Mouse (Mus musculus) bone marrow, adult 2 months (tissue): Measurements from ENCODE around the gene Pik3cg. TPM values are rescaled to one million over a fixed set of nuclear protein-coding genes. Genes with fewer than 3 reads are reported as not detected.
A peak's percentile ranks its signal among the peaks of the same experiment; 100 is the strongest.

Experiments used
- H3K27ac ChIP-seq: fragments of 200-500 bp; 2 replicates; pipeline ENCODE4 v1.5.1; 2012; ENCODE audit warnings: low read depth, mild to moderate bottlenecking, control low read depth, inconsistent platforms, low read length; ENCODE audit not compliant: control insufficient read depth, poor library complexity, insufficient read depth
- H3K4me1 ChIP-seq: fragments of 200-500 bp; 2 replicates; pipeline ENCODE4 v1.6.1; 2011; ENCODE audit warnings: low read length; ENCODE audit not compliant: control insufficient read depth, insufficient read depth
- H3K4me3 ChIP-seq: fragments of 200-500 bp; replicated peaks from 2 replicates; pipeline ENCODE3; 2011; ENCODE audit warnings: mild to moderate bottlenecking, low read depth, low read length, control low read depth; ENCODE audit not compliant: control insufficient read depth
- CTCF ChIP-seq: fragments of 200-500 bp; IDR thresholded peaks from 2 replicates; pipeline ENCODE4 v1.5.1; 2011; ENCODE audit warnings: low read length, control low read depth; ENCODE audit not compliant: control insufficient read depth, insufficient read depth
- POLR2A ChIP-seq: fragments of 200-500 bp; IDR thresholded peaks from 2 replicates; pipeline ENCODE4 v1.6.1; 2011; ENCODE audit warnings: low read depth, mild to moderate bottlenecking, control low read depth, low read length, borderline replicate concordance; ENCODE audit not compliant: control insufficient read depth
- WGBS: fragments of 180-500 bp; shearing (Covaris S2); methylation state at CpG from one replicate; pipeline ENCODE4 v1.1.7; 2018; 5-methylcytosine and 5-hydroxymethylcytosine counted together
- polyA plus RNA-seq: library from polyadenylated mRNA; stranded (reverse); fragments of >200 nt; gene quantifications from 2 replicates; pipeline ENCODE4 v1.2.4, GENCODE M21; 2011; ENCODE audit warnings: low replicate concordance; ENCODE audit not compliant: missing spikeins, insufficient read depth, insufficient read length

The Pik3cg gene
- polyA plus RNA-seq, 1 experiment: 10.5 TPM

DNA sequence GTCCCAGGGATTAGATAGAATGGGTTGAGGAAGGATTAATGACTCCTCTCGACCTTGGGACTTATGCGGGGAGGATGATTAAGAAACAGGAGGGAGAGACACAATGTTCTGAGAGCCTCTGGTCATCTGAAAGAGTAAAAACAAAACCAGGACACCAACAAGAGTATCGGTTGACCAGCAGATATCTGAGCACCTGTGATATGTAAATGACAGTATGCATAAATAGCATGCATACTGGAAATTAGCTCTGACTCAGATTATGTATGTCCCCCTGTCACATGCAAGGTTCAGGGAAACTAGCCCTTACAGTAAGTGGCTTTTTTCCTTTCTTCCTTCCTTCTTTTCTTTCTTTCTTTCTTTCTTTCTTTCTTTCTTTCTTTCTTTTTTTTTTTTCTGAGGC lies 28.0 kb upstream of the Pik3cg start:
- H3K4me3 ChIP-seq: no peak overlapping the region
- peaks cover 3% of the 10 kb centered on the region for H3K4me1 ChIP-seq
- TF ChIP-seq POLR2A (no peak), CTCF (no peak)
- no peak overlapping the region for H3K27ac ChIP-seq
- 83% methylated on average over 3 of the region's 3 CpGs for WGBS

GRCm38 (mm10) chr12:32233871-32234270 lies 25.4 kb upstream of the Pik3cg start:
- 72% methylated on average over 4 of the region's 4 CpGs for WGBS
- Histone ChIP-seq H3K4me3 (no peak overlapping the region), H3K4me1 (no peaks in the 10 kb centered on the region; the same call in 1 of the 2 replicates)

DNA sequence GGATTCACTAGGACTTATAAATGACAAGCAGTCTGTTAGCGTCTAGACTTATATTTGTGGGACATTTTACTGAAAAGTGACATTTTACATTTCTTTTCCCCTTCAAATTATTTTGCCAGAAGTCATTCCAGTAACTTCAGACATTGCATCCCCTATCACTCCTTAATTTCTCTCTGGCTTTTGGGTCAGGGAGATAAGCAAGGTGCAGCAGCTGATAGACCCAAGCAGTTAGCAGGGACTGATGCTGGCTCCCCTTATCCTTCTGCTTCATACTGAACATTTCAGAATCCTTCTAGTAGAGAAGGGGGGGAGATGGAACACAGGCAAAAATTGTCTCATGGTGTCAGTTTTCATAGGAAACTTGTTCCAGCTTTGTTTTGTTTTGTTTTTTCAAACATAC lies 22.9 kb upstream of the Pik3cg start:
- no peak for TF ChIP-seq POLR2A
- no peak for TF ChIP-seq CTCF
- 91% methylated on average over 1 of the region's 1 CpGs for WGBS
- H3K27ac ChIP-seq: no peak overlapping the region

More at GRCm38 (mm10) chr12:32233871-32234270, 25.4 kb upstream of the Pik3cg start:
- TF ChIP-seq CTCF (no peak), POLR2A (no peak)
- no peak overlapping the region for H3K27ac ChIP-seq

GRCm38 (mm10) chr12:32223629-32224028 lies 15.2 kb upstream of the Pik3cg start:
- Histone ChIP-seq H3K4me3 (no peak overlapping the region), H3K4me1 (no peaks in the 10 kb centered on the region), H3K27ac (no peak overlapping the region)
- 13% methylated on average over 1 of the region's 1 CpGs for WGBS
- TF ChIP-seq POLR2A (no peak), CTCF (no peak)

More for the DNA sequence above, 22.9 kb upstream of the Pik3cg start:
- no peak overlapping the region for H3K4me3 ChIP-seq
- no peaks in the 10 kb centered on the region; the same call in 1 of the 2 replicates for H3K4me1 ChIP-seq

GRCm38 (mm10) chr12:32222758-32223385 lies 14.4 kb upstream of the Pik3cg start:
- H3K4me1 ChIP-seq: no peaks in the 10 kb centered on the region
- no peak for TF ChIP-seq POLR2A
- TF ChIP-seq CTCF: no peak
- no peak overlapping the region for H3K27ac ChIP-seq
- WGBS: 79% methylated on average over 7 of the region's 7 CpGs
- no peak overlapping the region for H3K4me3 ChIP-seq

DNA sequence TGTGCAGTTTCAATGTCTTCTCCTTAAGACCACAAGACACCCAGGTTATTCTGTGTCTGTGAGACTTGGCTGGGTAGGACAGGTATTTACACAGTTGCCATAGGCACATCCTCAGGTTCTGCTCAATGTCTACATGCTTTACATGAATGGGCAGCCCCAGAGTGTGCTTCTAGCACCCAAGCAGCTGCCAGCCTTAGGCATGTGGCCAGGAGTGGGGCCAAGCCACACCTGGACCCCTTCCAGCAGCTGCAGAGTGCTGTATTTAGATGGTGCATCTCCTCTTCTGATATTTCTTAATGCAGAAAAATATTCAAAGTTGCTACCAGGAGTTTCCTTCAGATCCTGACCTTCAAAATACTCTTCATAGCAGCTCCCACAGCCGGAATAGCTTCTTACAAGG lies 11.9 kb upstream of the Pik3cg start:
- 88% methylated on average over 1 of the region's 1 CpGs for WGBS
- H3K4me1 ChIP-seq: peaks cover under 1% of the 10 kb centered on the region; the same call in 1 of the 2 replicates
- TF ChIP-seq CTCF: no peak
- no peak for TF ChIP-seq POLR2A
- H3K4me3 ChIP-seq: no peak overlapping the region
- no peak overlapping the region for H3K27ac ChIP-seq

GRCm38 (mm10) chr12:32215143-32215542 lies 6.7 kb upstream of the Pik3cg start:
- no peak overlapping the region for H3K4me3 ChIP-seq
- 17% methylated on average over 6 of the region's 6 CpGs for WGBS
- peak overlapping the region; percentile 16; the same call in 1 of the 2 replicates for H3K27ac ChIP-seq
- TF ChIP-seq POLR2A (no peak), CTCF (no peak)
- peaks cover 5% of the 10 kb centered on the region; the same call in 1 of the 2 replicates for H3K4me1 ChIP-seq

DNA sequence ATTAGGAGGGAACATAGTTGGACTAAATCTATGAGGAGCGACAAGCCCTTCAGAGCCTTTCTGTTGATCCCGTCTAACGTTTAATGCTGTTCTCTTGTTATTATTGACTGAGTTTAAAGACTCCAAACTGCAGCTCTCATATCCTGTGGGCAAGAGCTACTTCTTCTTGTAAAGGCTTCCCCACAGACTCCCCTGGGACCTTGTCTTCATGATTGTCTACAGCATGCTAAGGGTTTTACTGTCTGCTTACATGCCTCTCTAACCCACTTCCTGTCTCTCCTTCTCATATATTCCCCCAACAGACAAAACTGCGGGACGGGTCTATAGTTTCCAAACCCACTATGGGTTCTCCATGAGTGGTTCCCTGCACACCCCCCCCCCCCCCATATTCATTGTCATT lies 4.2 kb upstream of the Pik3cg start:
- TF ChIP-seq POLR2A: no peak
- no peak for TF ChIP-seq CTCF
- peaks cover 10% of the 10 kb centered on the region for H3K4me1 ChIP-seq
- 24% methylated on average over 5 of the region's 5 CpGs for WGBS

More for the DNA sequence above, 4.2 kb upstream of the Pik3cg start:
- Histone ChIP-seq H3K4me3 (no peak overlapping the region), H3K27ac (no peak overlapping the region)
